Mouse (Mus musculus) thymus, adult 2 months (tissue): ENCODE measurements around the gene Sik2.

Source experiments
- CTCF ChIP-seq: fragments of 200-500 bp; IDR thresholded peaks from 2 replicates; pipeline ENCODE4 v1.5.1; 2012; ENCODE audit warnings: mild to moderate bottlenecking, control low read depth, low read length, moderate library complexity, borderline replicate concordance; ENCODE audit not compliant: control insufficient read depth, poor library complexity, insufficient read depth; ENCODE audit errors: extremely low read depth
- POLR2A ChIP-seq: fragments of 200-500 bp; IDR thresholded peaks from 2 replicates; pipeline ENCODE4 v1.6.1; 2012; ENCODE audit warnings: mild to moderate bottlenecking, low read length, control low read depth, moderate library complexity; ENCODE audit not compliant: control insufficient read depth, poor library complexity, insufficient read depth; ENCODE audit errors: extremely low read depth

DNA sequence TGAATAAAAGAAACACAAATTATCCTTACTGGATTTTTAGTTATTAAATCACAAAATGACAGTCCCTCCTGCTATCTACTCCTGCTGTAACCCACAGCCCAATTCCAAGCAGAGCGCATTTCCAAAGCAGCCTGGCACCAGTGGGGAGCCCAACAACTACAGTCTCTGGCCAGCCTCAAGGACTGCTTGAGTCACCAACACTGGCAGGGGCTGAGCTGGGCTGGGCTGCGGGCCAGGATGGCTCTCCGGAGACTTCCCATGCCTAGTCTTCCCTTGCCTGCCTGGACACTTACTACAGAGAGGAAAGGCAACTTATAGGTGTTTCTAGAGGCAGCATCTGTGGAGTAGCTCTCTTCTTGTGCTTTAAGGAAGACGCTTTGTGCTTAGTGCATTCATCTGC lies 115.2 kb downstream of the Sik2 start:
- TF ChIP-seq CTCF, result no peak
- TF ChIP-seq POLR2A, result no peak
